Mouse (Mus musculus) layer of hippocampus, postnatal 25 days (tissue): ENCODE results near the gene 1700014D04Rik. TPM values are rescaled to one million over a fixed set of nuclear protein-coding genes. Genes with fewer than 3 reads are reported as not detected.
"Not testable (repeated sequence)": the region's sequence is repeated elsewhere in the genome, so short reads cannot be mapped to it uniquely, and the experiment has no call there.

Experiments used
- DNase-seq, 2 experiments: peaks; one replicate each; pipeline ENCODE4 v3.0.0; 2022; ENCODE audit warnings: mixed read lengths in 2 of 2, low spot score in 1 of 2; ENCODE audit errors: extremely low spot score in 1 of 2
- total RNA-seq, 2 experiments: library from RNA; stranded (reverse); gene quantifications; 2 replicates each; pipeline ENCODE4 v1.2.3; 2021

Gene 1700014D04Rik
- total RNA-seq, 2 experiments from 2014 or later: 0.45 to 0.66 TPM

DNA sequence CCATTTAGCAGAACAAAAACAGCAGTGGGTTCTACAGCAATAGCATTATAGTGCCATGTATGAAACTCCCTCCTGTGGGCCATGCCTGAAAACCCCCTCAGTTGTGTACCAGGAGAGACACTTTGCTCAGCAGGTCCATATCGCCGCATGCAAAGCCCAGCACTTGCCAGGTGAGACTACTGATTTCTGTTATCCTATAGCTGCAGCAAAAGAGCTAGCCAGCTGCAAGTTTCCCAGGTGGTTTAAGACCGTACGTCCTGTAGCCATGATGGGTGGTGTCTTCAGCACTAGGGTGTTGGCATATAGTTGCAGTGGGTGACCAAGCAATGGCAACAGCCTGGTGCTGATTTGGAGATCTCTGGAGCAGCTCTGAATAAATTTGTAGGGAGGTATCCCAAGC, 7.2 kb downstream of the 1700014D04Rik start:
- DNase-seq: no peak

GRCm38 (mm10) chr13:59738455-59738854, 8.1 kb downstream of the 1700014D04Rik start:
- DNase-seq: no peak

- DNase-seq: no peak
Observed at GRCm38 (mm10) chr13:59735190-59735589, 11.4 kb downstream of the 1700014D04Rik start.

GRCm38 (mm10) chr13:59734347-59734746, 12.2 kb downstream of the 1700014D04Rik start:
- DNase-seq: not testable (repeated sequence)

DNA sequence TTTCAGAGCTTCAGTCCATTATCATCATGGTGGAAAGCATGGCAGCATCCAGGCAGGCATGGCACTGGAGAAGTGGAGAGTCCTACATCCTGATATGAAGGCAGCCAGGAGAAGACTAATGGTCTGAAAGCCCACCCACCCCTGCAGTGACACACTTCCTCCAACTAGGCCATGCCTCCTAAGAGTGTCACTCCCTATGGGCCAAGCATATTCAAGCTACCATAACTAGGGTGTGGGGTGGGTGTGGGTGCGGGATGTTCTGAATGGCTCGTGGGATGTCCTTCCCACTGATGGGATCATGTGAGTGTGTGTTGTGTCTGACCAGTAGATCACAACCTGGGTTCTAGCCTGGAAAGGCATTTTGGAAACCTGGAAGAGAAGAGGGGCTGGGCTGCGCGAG, 12.6 kb downstream of the 1700014D04Rik start:
- no peak for DNase-seq

- no peak for DNase-seq
Observed at GRCm38 (mm10) chr13:59731652-59732051, 14.9 kb downstream of the 1700014D04Rik start, which contains the start of gene Spata31d1d. Spata31d1d (minus strand) TSS chr13:59731752.

GRCm38 (mm10) chr13:59728378-59729093, 18.0 kb downstream of the 1700014D04Rik start:
- DNase-seq: peak; percentile 69 to 86

GRCm38 (mm10) chr13:59726139-59726867, 20.2 kb downstream of the 1700014D04Rik start:
- no peak for DNase-seq

DNA sequence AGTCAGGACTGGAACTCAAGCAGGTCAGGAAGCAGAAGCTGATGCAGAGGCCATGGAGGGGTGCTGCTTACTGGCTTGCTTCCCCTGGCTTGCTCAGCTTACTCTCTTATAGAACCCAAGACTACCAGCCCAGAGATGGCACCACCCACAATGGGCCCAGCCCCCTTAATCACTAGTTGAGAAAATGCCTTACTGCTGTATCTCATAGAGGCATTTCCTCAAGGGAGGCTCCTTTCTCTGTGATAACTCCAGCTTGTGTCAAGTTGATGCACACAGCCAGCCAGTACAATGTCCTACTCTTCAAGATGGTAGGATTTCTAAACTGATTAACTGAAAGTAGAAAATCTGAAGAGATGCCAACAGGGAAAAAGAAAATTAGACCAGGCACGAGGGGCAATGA, 24.5 kb downstream of the 1700014D04Rik start:
- DNase-seq: not testable (repeated sequence)

- DNase-seq: no peak
Observed at GRCm38 (mm10) chr13:59719475-59719874, 27.1 kb downstream of the 1700014D04Rik start.

DNA sequence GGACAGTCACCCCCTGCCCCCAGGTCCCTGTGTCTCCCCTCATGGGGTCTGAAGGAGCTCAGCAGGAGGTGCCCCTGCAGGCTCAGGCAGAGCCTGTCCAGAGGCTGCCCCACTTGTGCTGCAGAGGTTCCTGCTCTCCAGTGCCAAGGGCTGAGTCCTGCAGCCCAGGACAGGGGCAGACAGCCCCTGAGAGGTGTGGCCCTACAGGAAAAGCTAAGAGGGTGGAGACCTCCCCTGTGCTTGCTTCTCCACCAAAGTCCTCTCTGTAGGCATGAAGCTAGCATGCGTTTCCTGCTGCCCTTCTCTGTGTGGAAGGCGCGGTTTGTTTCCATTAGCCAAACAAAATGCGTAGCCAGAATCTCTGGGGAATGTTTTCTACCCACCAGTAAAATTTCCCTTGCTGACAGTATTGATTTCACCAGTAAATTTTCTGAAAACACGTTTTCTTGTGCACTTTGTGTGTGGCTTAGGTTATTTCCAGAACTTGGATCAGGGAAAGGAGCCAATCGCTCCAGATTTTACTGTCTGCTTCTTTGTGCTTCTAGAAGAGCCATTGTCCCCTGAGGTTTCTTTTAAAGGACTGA, 27.6 kb downstream of the 1700014D04Rik start:
- DNase-seq: not testable (repeated sequence)

DNA sequence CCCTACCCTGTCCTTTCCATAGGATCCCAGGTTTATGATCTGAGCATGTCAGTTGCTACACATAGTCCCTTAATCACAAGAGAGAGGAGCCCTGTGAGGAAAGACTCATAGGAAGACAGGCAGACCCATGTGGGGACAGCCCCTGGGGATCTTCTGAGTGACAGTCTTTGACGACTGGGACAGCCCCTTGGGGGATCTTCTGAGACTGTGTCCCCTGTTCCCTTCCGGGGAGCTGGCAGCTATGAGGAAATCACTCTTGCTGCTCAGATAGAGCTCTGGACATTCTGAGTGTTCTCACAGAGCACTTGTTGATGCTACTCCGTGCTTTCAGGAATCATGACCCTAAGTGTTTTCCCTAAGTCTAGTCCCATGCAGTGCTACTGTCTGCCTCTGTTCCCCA, 32.8 kb downstream of the 1700014D04Rik start:
- DNase-seq: no peak

DNA sequence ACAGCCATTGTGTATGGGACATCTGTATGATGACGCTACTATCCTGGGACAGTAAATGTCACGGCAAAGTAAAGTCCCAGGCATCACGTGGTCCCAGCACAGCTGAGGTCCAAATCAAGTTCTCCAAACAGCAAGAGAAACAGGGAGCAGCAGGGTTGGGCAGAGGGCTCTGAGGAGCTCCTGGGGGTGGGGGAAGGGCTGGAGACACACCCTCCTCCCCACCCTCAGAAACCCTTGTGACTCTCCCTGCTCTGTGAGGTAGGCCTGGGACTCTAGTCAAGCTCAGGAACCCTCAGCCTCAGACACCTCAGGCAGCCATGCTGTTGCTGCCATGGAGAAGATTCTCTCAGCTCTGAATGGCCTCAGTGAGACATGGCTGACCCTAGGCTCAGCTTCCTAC, 34.6 kb downstream of the 1700014D04Rik start, which contains the start of gene Spata31d1b:
Gene Spata31d1b (plus strand): TSS at position 301 of the 400 bp plus-strand sequence.
- not testable (repeated sequence) for DNase-seq

DNA sequence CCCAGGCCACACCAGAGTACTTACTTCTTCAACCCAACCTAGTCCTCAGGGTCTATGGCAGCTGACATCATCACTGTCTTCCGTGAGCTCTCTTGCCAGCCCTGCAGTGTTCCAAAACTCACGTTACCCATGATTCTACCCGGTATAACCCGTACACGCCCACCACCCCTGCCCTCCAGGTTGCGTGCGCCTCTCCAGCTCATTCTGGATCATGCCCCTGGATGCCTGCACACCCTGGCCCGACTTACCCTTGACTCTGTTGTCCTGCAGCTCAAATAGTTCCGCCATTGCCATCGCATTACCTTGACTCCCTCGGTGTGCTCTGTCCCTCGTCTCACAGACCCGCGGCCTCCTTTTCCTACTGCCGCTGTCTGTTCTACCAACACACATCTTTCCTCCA, 36.3 kb downstream of the 1700014D04Rik start, which contains the start of gene Spata31d1a:
Gene Spata31d1a (minus strand): TSS at position 101 of the 400 bp plus-strand sequence.
- no peak for DNase-seq

- DNase-seq: no peak
Observed at GRCm38 (mm10) chr13:59704562-59704961, 42.0 kb downstream of the 1700014D04Rik start.

- DNase-seq: no peak
Observed at GRCm38 (mm10) chr13:59703514-59703913, 43.0 kb downstream of the 1700014D04Rik start.

- DNase-seq: not testable (repeated sequence)
Observed at GRCm38 (mm10) chr13:59700137-59700536, 46.4 kb downstream of the 1700014D04Rik start.

DNA sequence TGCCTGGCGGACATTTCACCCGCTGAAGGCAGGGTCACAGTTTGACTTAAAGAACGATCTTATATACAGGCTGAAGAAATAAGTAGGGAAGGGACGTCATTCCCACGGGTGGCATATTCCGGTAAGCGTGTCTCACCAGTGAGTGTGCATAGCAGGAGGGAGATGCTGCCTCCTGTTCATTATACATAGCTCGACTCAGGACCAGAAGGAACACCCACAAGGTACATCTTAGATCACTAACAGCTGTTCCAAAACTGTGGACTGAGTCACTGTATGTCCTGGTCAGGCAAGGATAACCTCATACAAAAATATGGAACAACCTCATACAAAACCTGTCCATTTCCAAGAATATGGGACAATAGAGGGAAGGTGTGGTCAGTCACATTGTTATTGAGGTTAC, 47.4 kb downstream of the 1700014D04Rik start:
- DNase-seq: no peak

GRCm38 (mm10) chr13:59695781-59696180, 50.8 kb downstream of the 1700014D04Rik start:
- DNase-seq: no peak

DNA sequence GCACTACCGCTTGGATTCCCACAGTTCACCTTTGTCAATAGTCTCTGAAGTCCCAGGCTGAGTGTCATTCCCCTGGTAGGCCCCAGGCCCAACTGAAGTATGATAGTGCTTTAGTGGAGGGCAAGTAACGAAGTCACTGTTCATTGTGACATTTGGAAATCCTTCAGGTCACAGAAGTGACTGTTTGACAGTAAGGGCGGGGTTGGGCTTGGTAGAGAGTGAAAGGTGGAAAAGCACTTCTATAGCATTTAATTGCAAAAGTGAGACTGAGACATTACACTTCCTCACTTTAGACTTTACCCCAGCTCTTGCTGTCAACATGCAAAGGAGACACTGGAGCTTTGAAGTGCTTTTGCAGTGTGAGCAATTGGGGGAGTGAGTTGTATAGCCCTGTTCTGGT, 52.5 kb downstream of the 1700014D04Rik start, which contains the start of gene 4921517D22Rik:
Gene 4921517D22Rik (minus strand): TSS at position 101 of the 400 bp plus-strand sequence.
- no peak for DNase-seq

DNA sequence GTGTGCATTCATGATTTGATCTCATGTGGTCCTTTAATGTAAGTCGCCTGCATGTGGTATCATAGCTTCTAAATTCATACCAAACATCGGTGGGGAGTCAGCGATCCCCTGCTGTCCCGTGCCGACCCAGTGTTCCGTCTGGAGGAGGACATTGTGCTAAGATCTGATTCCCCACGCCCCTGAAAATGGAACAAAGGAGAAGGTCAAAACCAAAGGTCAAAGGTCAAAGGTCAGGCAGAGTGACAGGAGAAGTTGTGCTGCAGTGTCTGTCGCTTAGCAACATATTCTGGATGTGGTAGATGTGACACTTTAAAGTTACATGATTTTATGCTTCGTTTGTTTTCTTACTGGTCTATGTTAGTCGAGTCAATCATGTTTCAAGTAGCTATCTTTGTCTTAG, 55.1 kb downstream of the 1700014D04Rik start:
- no peak for DNase-seq
